Mouse (Mus musculus): ENCODE measurements around the gene Nsun2.
"Not testable (repeated sequence)": the region's sequence is repeated elsewhere in the genome, so short reads cannot be mapped to it uniquely, and the experiment has no call there.

Nsun2 gene

DNA sequence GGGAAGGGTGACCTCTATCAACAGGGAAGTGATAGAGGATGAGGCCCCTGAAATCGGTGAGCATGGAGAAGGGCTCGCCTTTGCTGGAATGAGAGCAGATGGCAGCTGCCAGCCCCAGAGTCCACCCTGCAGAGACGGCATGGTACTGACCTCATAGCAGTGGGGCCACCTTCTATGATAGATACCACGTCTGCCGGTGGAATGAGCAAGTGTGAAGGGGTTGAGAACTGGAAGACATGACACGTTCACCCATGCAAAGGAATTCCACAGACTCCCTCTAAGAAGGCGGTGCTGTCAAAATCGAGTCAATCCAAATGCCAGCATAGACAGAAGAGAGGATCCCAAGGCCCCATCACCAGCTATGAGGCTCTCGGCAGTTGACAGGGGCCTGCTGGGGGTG, 20.7 kb downstream of the Nsun2 start:
- DNase-seq (ENCODE audit: low read depth, low spot score), result no peak

DNA sequence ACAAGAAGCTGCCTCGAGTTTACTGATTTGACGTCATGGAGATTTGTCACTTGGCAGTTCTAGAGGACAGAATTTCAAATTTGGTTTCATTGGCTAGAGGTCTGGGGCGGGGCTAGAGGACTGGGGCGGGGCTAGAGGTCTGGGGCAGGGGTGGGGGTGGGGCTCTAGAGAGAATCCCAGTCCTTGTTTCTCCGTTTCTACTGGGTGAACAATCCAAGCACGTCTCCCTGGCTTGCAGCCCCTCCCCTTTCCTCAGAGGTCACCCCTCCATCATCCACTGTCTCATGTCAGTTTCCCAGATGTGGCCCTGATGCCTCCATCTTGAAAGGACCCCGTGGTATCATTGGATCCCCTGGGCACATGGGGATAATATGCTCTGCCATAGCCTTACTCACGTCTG, 21.5 kb downstream of the Nsun2 start:
- DNase-seq (ENCODE audit: low read depth, low spot score), result no peak

DNA sequence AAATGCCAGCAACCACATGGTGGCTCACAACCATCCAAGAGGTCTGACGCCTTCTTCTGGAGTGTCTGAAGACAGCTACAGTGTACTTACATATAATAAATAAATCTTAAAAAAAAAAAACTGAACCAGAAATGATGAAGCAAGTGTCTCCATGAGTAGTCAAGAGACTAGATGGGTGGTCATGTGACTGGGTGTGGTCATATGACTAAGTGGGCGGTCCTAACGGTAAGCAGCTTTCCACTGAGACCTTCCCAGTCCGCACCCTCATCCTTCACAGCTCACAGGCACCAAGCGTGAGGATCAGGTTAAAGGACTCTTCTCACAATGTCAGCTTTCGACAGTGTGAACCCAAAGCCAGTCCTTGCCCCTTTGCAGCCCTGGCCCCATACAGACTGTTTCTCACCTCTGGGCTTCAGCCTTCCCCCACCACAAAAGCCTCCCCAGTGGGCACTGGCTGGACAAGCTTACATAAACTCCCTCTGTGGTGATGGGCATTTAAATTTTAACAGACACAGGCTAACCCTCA, 22.5 kb downstream of the Nsun2 start:
- no peak for DNase-seq (ENCODE audit: low read depth, low spot score)

DNA sequence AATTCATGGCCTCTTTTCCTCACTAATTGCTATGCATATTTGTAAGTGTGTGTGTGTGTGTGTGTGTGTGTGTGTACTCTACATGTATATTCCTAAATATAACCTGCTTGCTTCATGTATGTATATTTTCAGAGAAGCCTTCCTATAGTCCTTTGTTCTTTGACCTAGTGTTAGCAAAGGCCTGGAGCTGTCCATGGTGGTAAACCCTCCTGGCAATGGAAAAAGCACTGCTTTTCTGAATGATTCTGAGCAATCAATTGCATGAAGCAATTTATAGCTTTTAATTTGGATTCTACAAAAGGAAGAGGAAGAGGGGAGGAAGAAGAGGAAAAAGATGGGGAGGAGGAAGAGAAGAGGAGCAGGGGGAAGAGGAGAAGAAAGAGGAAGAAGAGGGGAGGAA, 23.2 kb downstream of the Nsun2 start:
- DNase-seq (ENCODE audit: low read depth, low spot score), result no peak

DNA sequence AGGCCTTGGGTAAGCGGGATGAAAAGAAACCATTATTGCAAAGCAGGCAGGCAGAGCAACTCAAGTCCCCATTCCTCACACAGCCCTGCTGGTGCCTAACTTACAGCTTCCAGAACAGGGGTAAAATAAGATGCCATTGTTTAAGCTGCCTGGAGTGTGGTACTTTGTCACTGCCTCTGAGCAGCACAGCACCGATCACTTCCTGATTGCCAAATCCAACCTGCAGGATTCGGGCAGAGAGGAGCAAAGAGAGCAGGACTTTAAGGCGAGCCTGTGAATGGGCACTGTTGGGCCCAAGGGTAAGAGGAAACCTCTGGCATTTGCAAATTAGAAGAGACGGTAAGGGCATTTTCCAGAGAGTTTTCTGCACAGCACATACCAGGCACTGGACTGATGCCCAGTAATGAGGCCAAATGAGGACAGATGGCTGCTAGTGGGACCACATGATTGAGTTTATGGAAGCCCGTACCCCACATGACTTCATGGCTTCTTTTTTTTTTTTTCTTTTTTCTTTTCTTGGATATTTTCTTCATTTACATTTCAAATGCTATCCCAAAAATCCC, 24.6 kb downstream of the Nsun2 start:
- DNase-seq (ENCODE audit: low read depth, low spot score), result no peak

DNA sequence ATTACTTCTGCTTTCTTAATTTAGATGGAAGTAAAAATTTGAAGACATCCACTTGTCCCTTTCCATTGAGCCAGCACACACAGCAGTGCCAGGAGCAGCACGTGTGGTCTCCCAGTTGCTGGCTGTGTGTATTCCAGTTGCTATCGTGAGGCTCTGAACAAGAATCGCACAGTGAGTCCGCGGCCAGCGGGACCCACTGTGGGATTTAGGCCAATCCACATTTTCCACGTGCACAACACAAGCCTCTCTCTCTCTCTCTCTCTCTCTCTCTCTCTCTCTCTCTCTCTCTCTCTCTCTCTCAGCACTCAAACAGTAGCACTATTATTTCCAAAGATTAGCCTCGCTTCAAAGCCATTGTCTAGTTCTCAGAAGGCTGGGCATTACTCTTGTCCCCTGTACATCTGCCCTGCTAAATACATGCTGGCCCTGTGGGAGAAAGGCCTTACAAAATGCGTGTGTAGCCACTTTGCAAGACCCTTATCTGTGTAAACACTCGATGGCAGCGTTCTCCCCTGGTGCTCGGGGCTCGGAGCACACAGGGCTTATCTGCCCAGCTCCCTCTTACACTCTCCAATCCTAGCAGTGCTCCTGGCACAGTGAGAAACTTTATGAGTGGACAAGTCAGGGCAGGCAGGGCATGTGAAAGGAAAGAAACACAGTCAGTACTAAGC, 25.9 kb downstream of the Nsun2 start:
- DNase-seq (ENCODE audit: low read depth, low spot score), result no peak

DNA sequence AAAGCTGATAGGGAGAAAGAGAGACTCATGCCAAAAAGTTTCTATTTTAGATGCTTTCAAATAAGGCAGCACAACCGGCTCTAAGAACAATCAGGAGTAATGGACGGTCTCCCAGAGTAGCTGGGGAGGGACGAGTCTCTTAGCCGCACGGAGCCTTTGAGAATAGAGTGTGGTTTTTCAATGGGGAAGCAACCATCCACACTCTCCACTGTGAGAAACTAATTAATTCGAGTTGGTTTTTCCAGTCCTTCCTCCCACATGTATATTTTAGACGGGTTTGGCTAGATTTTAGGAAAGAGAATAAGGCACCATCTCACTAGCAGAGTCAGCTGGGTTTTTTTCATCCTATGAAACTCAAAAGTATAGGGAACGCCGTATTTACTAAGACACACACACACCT, 28.5 kb downstream of the Nsun2 start:
- no peak for DNase-seq (ENCODE audit: low read depth, low spot score)

DNA sequence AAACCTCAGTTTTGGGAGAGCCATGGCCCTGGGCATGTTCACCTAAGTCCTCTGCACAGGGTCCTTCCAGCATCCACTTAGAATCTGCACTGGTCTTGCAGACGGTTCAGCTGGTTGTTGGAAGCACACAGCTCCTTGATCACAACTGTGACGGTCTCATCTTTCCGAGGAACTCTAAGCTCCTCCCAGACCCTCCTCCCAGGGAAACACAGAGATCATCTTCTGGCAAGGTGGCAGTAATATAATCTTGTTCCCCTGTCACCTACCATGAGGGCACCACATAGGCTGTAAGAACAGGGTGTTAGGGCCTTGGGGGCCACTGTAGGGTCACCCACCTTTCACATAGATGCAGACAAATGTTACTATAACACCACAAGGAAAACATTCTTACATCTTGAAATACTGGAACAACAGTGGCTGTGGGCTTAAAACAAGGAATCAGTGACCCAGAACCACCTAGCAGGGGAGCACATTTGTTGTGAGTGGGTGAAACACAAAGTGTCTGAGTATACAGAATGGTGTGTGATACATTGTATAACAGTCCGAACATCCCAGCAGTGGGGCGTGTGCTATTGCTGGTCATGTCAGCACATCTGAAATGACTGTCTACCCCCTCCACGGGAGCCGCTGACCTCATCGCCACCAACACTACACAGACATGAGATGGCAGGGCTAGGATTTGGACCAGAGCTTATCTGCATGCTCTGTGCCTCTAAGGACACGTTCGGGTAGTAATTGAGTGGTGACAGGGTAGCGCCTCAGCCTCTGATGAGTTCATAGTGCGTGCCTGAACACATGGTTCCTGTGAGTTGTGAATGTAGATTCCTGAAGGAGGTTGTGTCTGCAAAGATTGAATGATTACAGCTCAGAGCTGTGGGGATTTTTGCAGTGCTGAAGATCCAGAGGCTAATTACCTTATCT, 29.4 kb downstream of the Nsun2 start:
- peak; percentile 38 for DNase-seq (ENCODE audit: low read depth, low spot score)

DNA sequence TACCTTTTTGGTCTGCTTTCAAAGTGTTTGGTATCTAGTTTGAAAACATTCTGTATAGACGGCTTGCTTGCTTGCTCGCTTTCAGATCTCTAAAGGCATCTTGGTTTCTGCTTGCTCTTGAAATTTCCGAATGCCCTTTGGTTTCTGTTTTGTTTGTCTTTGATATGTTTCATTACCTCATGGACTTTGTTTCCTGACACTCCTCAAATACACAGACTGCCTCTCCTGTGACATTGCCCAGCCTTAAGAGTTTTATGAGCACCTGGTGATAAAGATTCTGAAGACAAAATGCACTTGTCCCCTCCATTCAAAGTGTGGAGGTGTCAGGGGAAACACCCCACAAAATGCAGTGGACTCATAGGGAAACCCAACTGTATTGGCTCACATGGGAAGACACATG, 30.4 kb downstream of the Nsun2 start:
- no peak for DNase-seq (ENCODE audit: low read depth, low spot score)

DNA sequence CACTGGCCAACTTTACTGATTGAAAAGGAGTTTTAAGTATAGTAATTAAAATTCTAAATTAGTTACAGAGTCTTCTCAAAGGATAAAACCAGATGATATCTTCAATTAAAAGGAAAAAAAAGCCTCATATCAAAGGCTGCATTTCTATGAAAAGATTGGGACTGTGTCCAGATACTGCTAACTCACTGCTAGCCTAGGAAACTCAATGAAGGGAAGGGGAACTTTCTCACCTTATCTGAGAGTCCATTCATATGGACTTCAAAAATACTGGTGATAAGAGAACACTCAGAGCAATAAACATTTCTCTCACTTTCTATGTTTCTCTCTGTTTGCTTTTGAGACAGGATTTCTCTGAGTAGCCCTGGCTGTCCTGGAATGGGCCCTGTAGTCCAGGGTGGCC, 31.0 kb downstream of the Nsun2 start:
- no peak for DNase-seq (ENCODE audit: low read depth, low spot score)

DNA sequence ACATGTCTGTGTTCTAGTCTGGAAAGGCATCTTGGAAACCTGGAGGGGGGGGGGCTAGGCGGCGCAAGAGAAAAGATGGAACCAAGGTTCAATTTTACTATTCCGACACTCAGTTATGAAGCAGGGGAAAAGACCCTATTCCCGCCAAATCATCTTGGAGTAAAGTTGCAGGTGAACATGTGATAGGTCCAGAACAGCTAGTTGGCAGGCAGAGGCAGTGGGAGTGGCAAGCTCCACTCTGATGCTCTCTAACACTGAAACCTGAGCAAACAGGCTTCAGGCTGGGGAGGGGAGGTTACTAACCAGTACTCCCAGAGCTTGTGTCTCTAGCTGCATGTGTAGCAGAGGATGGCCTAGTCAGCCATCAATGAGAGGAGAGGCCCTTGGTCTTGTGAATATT, 31.9 kb downstream of the Nsun2 start:
- not testable (repeated sequence) for DNase-seq (ENCODE audit: low read depth, low spot score)

DNA sequence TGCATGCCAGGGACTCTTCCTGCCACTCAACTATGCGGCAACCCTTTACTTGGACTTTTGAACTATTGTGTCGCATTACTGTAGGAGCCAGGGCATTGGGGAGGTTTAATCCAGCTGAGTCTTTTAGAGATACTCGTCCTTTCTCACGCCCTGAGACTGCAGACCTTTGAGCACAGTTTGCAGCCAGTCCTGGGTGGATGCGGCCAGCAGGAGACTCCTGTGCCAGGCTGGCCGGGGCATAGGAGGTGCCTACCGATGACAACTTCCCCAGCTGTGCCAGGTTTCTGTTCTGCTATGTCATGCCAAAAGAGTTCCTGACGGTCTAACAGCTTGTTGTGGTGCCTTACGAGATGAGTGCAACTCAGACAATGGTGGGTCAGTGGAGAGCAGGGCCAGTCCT, 35.7 kb downstream of the Nsun2 start:
- DNase-seq (ENCODE audit: low read depth, low spot score), result no peak

DNA sequence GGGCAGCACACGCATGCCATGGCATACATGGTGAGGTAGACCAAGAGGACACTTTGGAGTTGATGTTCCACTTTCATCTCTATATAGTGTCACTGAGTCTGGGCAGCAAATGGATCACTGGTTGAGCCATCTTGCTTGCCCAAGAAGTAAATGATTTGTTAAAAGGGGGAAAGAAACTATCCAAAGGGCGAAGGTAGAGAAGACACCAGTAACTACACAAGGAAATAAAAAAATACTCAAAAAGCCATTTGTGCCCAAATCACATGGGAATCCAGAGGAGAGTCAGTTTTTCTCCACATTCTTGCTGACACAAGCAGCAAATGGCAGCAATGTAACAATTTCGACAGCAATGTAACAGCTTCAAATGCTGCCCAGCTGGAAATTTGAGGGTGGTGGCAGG, 39.0 kb downstream of the Nsun2 start:
- DNase-seq (ENCODE audit: low read depth, low spot score), result no peak

DNA sequence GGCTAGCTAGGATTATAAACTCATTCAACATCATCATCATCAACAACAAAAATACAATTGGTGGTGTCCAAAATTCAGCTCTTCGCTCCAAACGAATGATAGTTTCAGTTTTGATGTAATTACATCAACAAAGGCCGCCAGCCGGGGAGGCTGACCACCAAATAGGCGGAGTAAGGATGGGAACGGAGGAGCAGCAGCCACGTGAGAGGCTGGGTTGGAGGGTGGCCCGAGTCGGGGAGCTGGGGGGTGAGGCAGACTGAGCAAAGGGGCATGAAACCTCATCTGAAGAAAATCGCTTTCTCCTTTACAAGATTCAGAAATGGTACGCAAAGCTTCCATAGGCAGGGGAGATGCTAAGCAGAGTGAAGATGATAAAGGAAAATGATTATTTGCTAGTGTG, 43.1 kb downstream of the Nsun2 start:
- no peak for DNase-seq (ENCODE audit: low read depth, low spot score)

DNA sequence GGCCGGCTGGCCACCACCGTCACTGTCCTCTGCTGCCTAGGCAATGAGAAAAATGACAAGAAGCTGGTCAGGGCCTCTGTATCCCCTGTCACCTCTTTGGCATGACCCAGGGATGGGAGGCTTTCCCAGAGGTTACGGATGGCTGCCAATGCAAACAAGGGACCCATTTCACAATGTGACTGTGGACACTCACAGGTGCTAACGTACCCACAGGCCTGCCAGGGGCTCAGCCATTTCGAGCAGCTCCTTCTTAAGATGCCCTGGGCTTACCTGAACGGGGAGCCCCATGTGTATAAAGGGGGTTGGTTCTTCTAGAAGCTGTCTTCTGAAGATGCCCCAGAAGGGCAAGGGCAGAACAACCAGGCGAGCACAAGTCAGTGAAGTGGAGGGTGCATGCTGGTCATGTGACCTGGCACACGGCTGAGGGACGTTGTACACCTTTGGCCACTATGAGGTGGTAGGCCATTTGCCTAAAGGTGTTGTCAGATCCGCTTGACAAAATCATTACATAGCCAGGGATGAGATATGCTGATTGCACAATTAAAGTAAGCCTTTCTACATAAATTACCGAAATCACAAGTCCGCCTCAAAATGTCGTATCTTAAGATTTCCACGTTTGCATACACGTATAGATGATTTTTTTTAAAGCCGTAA, 43.8 kb downstream of the Nsun2 start:
- no peak for DNase-seq (ENCODE audit: low read depth, low spot score)

DNA sequence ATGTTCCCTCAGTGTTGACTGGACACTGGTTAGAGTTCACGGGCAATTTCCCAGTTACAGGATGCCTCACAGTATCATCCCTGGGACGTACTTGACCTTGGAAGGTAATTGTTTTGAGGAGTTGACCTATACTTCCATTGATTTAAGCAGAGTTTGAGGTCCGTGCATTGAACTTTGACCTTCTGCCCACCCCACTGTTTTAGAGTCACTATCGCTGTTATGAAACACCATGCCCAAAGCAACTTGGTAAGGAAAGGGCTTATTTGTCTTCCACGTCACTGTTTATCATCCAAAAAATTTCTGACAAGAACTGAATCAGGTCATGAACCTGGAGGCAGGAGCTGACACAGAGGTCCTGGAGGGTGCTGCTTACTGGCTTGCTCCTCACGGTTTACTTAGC, 48.9 kb downstream of the Nsun2 start:
- DNase-seq (ENCODE audit: low read depth, low spot score), result no peak

DNA sequence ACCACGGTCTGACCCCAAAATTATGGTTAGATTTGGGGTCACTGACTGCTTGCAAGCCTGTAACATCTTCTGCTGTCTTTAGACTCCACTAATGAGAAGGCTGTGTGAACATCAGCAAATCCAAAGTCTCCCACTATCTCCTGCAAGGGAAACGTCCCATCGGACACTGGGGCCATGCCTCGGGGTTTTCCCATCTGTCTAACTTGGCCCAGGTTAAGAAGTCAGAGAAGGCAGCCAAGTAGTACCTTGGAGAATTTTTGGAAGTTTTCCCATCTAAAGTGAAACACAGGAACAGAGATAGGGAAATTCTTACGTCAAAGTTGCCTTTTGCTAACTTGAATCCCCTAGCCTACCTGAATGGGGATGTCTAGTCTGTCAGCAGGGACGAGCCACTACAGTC, 50.0 kb downstream of the Nsun2 start:
- DNase-seq (ENCODE audit: low read depth, low spot score), result no peak

DNA sequence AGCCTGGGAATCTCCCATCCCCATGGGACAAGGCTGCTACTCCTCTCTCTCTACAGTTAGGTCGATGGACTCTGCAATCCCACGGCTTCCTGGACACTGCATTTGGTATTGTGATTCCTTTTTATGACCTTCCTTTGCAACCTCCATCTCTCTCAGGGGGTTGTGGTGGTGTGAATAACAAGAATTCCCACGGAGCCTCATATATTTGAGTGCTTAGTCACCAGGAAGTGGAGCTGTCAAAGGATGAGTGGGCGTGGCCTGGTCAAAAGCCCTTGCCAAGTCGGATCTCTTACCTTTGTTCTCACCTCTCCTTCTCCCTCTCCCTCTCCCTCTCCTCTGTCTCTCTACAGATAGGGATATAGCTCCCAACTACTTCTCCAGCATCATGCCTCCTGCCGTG, 52.3 kb downstream of the Nsun2 start:
- no peak for DNase-seq (ENCODE audit: low read depth, low spot score)

DNA sequence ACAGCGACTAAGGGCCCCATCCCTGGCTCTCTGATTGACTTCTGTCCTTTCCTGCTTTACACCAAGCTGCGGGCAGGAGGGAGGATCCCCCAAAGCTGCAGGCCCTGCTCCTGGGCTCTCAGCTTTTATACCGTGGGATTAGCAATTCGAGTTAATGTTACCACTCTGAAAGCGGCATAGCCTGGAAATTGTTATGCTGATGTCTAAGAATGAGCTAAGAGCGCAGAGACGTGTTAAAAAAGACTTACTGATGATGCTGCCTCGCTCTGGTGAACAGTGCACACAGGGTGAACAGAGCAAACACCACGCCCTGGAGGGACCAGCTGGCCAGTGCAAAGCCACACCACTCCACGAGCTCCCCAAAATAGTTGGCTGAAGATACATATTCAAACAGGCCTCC, 52.8 kb downstream of the Nsun2 start:
- no peak for DNase-seq (ENCODE audit: low read depth, low spot score)

DNA sequence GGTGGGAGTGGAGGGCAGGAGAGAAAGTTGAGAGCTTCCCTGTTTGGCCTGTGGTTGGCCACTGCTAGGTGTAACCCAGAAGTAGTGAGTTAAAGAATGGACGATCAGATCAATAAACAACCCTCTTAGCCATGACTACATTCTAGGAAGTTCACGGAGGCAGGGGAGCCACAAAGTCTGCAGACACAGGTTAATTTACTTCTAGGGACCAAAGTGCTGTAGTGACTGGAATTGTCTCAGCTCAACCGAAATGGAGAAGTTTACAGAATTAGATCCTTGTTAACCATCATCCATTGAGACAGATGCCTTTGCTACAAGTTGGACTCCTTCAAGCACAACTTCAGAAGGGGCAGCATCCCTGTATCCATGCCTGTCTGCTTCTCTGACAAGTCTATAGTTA, 54.3 kb downstream of the Nsun2 start:
- DNase-seq (ENCODE audit: low read depth, low spot score), result no peak

DNA sequence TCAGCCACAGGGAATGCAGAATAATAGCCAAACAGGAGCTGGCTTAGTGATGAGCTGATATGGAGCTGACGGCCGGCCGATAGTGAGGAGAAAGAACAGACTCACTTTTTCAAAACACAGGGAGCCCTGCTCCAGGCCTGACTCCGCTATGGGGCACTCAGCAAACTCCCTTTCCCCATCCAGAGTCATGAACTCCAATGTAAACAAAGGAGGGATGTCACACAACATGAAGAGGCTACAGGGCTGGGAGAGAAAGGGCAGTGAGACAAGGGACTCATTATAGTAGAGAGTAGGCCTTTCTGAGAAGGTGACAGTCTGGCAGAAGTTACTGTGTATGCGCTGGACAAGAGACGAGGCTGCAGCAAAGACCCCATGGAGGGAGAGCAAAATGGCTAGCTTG, 54.7 kb downstream of the Nsun2 start:
- no peak for DNase-seq (ENCODE audit: low read depth, low spot score)

DNA sequence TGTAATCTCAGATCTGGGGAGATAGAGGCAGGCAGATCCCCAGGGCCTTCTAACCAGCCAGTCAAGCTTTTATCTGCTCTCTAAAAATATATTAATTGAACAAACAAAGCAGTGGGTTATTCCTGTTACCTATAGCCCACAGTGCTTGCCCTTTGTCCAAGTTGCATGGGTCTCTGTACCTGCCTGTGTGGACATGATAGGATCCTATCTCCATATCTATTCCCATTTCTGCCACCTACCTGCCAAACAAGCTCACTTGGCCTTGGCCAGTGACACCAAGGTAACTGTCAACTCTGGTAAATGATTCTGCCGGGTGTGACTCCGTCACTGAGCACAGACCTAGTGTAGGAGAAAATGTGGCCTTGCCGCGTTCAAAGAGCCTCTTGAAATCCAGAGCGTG, 57.8 kb downstream of the Nsun2 start:
- DNase-seq (ENCODE audit: low read depth, low spot score), result no peak

Measured in skeletal muscle tissue, adult 2 months (tissue).